Comparison of ENCODE assay signal across 9 mouse cellular contexts in the genomic region with DNA sequence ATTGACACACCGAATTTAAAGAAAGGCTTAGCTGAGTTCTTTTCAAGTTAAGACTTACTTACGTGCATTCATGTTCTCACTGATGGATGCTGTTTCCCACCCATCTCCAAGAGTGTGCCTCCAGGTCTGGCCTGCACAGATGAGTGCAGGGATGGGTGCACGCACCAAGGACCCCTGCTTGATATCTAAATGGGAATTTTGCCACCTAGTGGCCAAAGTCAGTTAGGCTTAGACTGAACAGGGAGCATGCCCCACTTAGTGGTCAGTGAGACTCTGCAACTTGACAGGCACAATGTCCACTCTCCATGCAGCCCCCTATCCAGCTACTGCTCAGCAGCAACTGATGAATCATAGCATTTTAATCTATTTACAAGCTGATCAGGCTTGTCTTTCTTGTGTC. TPM values are rescaled to one million over a fixed set of nuclear protein-coding genes. Genes with fewer than 3 reads are reported as not detected.
DNase-seq lines count a peak whose midpoint lies in the region; ATAC-seq and TF ChIP-seq lines count a peak whose summit lies in the region.
"Had no signal": no experiment of that assay in that cellular context is flagged by ENCODE, and none has a peak within 500 bp of the region (broad histone marks: within the 10 kb centered on the region; RNA-seq: fewer than 3 reads in every experiment).

No protein-coding gene starts in this region.

- H3K9ac ChIP-seq in liver, embryonic 13.5 days: no peak overlapping the region
- H3K9ac ChIP-seq in neural tube, embryonic 15.5 days (replicated peaks): no peak overlapping the region

- no peak for TF ChIP-seq POLR2A in cerebellum, adult 2 months (IDR thresholded peaks at IDR 0.05; ENCODE audit: borderline replicate concordance, insufficient read depth, low read length)

- DNase-seq in cerebellum, adult 2 months: no peak
- peak; percentile 69 for DNase-seq in 3T3-L1 (ENCODE audit: low read depth, low spot score)
- DNase-seq in adrenal gland, postnatal 36 days: peak; percentile 19 to 44
- peak; percentile 7 for DNase-seq in liver, embryonic 13.5 days
- DNase-seq in frontal cortex, postnatal 25 days (ENCODE audit: low spot score in 2 of 2): no peak

- H3K9me3 ChIP-seq in liver, embryonic 13.5 days (replicated peaks): no peaks in the 10 kb centered on the region
- no peaks in the 10 kb centered on the region for H3K9me3 ChIP-seq in neural tube, embryonic 15.5 days (replicated peaks)

- ATAC-seq in cerebellum, adult (ENCODE audit: insufficient number of reproducible peaks, low FRiP score, low TSS enrichment): no peak
- peak; percentile 79 for ATAC-seq in granulocyte monocyte progenitor cell, adult 5-6 weeks (replicated peaks; ENCODE audit: poor library complexity, severe bottlenecking)
- ATAC-seq in liver, embryonic 13.5 days (ENCODE audit: low read depth): no peak
- ATAC-seq in neural tube, embryonic 15.5 days (ENCODE audit: low FRiP score): 0 out of 2 replicates have a peak, but pooled peaks have one; percentile 61

- 63% methylated on average over 3 of the region's 3 CpGs for WGBS in cerebellum, adult 2 months
- 43% methylated on average over 3 of the region's 3 CpGs for WGBS in liver, embryonic 13.5 days (ENCODE audit: insufficient replicate concordance)
- 61% methylated on average over 3 of the region's 3 CpGs for WGBS in neural tube, embryonic 15.5 days

- no peak overlapping the region for H3K27ac ChIP-seq in cerebellum, adult 2 months (ENCODE audit: insufficient read depth, low read length)
- H3K27ac ChIP-seq in liver, embryonic 13.5 days: no peak overlapping the region
- no peak overlapping the region for H3K27ac ChIP-seq in neural tube, embryonic 15.5 days (replicated peaks)

- no peak overlapping the region for H3K4me3 ChIP-seq in cerebellum, adult 2 months (replicated peaks; ENCODE audit: insufficient read depth, low read depth, low read length)
- H3K4me3 ChIP-seq in liver, embryonic 13.5 days (replicated peaks): no peak overlapping the region
- no peak overlapping the region for H3K4me3 ChIP-seq in neural tube, embryonic 15.5 days (replicated peaks)

- no peaks in the 10 kb centered on the region for H3K4me1 ChIP-seq in cerebellum, adult 2 months (ENCODE audit: control insufficient read depth, insufficient read depth, low read length)
- no peaks in the 10 kb centered on the region for H3K4me1 ChIP-seq in liver, embryonic 13.5 days (replicated peaks)
- no peaks in the 10 kb centered on the region for H3K4me1 ChIP-seq in neural tube, embryonic 15.5 days

- peak; percentile 49 for TF ChIP-seq CTCF in cerebellum, adult 2 months (IDR thresholded peaks at IDR 0.05; ENCODE audit: borderline replicate concordance, insufficient read depth, low read depth, low read length)

- no peaks in the 10 kb centered on the region for H3K27me3 ChIP-seq in cerebellum, adult 2 months (ENCODE audit: control insufficient read depth, insufficient read depth, low read length)
- H3K27me3 ChIP-seq in liver, embryonic 13.5 days: no peaks in the 10 kb centered on the region
- H3K27me3 ChIP-seq in neural tube, embryonic 15.5 days (replicated peaks): no peaks in the 10 kb centered on the region

- H3K36me3 ChIP-seq in liver, embryonic 13.5 days: no peaks in the 10 kb centered on the region
- H3K36me3 ChIP-seq in neural tube, embryonic 15.5 days: no peaks in the 10 kb centered on the region

- H3K4me2 ChIP-seq in liver, embryonic 13.5 days: no peak overlapping the region
- no peak overlapping the region for H3K4me2 ChIP-seq in neural tube, embryonic 15.5 days

RNA-seq across cellular contexts. Expression of a gene that starts 47.8 kb away (rescaled TPM):
- 161 and 163 TPM in 2 replicates for polyA plus RNA-seq in cerebellum, adult 2 months (2012; rRNA removed)
- 100 to 1,000 TPM; 131 to 139 TPM for total RNA-seq in adrenal gland, postnatal 36 days (2021)
- 129 and 145 TPM in 2 replicates for total RNA-seq in granulocyte monocyte progenitor cell, adult 5-6 weeks (2014; fragmentation: Nextera tagmentation)
- 142 and 197 TPM in 2 replicates for total RNA-seq in granulocyte monocyte progenitor cell, adult 5-6 weeks (2017)
- 100 and 125 TPM in 2 replicates for polyA plus RNA-seq in liver, embryonic 13.5 days (2015; fragmentation: Nextera tagmentation; extraction: Ambion mirVana)
- polyA plus RNA-seq in neural tube, embryonic 15.5 days (2015; fragmentation: Nextera tagmentation; extraction: Ambion mirVana): 266 and 298 TPM in 2 replicates

RNA-seq across cellular contexts. Expression of a gene that starts 48.1 kb away (rescaled TPM):
- 0.84 TPM in 1 of 2 replicates, not detected in the other for polyA plus RNA-seq in cerebellum, adult 2 months (2012; rRNA removed)
- 1 to 10 TPM; 1.7 to 2.3 TPM for total RNA-seq in adrenal gland, postnatal 36 days (2021)
- total RNA-seq in granulocyte monocyte progenitor cell, adult 5-6 weeks (2014; fragmentation: Nextera tagmentation): not detected in 2 replicates
- not detected in 2 replicates for total RNA-seq in granulocyte monocyte progenitor cell, adult 5-6 weeks (2017)
- not detected in 2 replicates for polyA plus RNA-seq in liver, embryonic 13.5 days (2015; fragmentation: Nextera tagmentation; extraction: Ambion mirVana)
- not detected in 2 replicates for polyA plus RNA-seq in neural tube, embryonic 15.5 days (2015; fragmentation: Nextera tagmentation; extraction: Ambion mirVana)
- total RNA-seq: left cerebral cortex, adult 18-20 months had no signal

Comparison
In these comparisons a context has a peak if more than half of its experiments do, and no peak if none do; other contexts are left out.
1. DNase-seq: peak in 3T3-L1 (single experiment), adrenal gland, postnatal 36 days (2 of 2) and liver, embryonic 13.5 days (single experiment); none in cerebellum, adult 2 months (0 of 2) and frontal cortex, postnatal 25 days (0 of 2).
2. ATAC-seq: peak in granulocyte monocyte progenitor cell, adult 5-6 weeks (single experiment) and neural tube, embryonic 15.5 days (single experiment); none in cerebellum, adult (single experiment) and liver, embryonic 13.5 days (single experiment).